Mouse (Mus musculus): ENCODE measurements around the gene Mink1. TPM values are rescaled to one million over a fixed set of nuclear protein-coding genes. Genes with fewer than 3 reads are reported as not detected.

Gene Mink1
- polyA plus RNA-seq, 1 experiment: 151 TPM

DNA sequence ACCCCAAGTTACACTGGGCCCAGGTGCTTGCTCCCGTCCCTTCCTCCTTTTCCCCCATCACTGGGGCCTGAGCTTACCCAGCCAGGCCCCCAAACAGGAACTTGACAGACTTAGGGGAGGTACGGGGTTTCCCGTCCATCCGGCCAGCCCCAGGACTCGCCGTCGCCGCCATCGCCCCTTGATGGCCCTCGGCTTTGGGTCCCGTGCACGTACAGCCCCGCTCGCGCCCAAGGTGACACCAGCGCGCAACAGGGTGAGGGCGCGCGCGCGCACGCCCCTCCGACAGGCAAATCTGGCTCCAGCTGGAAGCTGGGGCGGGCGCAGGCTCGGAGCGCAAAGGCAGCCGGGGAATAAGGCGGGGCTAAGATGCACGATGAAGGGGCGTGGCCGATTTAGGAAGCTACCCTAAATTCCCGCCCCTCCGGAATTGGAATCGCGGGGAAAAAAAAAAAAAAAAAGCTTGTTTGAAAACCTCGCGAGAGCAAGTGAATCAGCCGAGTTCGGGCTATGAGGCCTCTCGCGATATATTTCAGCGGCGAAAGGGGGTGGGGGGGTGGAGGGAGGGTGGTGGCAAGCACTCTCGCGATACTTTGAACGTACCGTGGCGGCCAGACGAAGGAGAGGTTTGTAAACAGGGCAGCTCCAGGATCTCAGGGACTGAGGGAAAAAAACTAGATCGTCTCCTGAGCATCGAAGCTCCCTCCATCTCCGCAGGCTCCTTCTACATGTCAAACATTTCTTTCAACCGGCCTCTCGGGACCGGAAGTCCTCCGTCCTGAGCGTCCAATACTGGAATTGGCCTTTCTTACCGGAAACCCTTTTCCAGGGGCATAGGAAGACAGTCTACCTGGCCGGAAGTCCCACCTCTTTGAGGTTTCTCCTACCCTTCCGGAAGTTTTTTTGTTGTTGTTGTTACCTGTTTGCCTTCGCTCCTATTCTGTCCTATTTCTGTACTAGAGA lies 84.3 kb downstream of the Mink1 start, which contains the start of the genes Rnf167 and Slc25a11:
Gene Rnf167, plus strand, starts transcription at position 545 of the 960 bp plus-strand sequence.
Gene Slc25a11, minus strand, starts transcription at position 789 of the 960 bp plus-strand sequence.
- H3K27ac ChIP-seq (ENCODE audit: control insufficient read depth, insufficient read depth, low read length): peak within 1 kb of the TSS; percentile 97
- TF ChIP-seq CTCF (IDR thresholded peaks at IDR 0.05; ENCODE audit: borderline replicate concordance, control insufficient read depth, extremely low read depth, insufficient read depth, low read length, poor library complexity) (peak; percentile 66; the same call in 1 of the 2 replicates), POLR2A (IDR thresholded peaks at IDR 0.05; ENCODE audit: control insufficient read depth, extremely low read depth, insufficient read depth, low read length, poor library complexity) (peak; percentile 91)
- peak; percentile 96 for DNase-seq
- peaks cover 33% of the 10 kb centered on the region for H3K36me3 ChIP-seq (ENCODE audit: control insufficient read depth, insufficient read depth, low read length)
- H3K27me3 ChIP-seq (ENCODE audit: control insufficient read depth, insufficient read depth, low read length): no peaks in the 10 kb centered on the region
- peak within 1 kb of the TSS; percentile 66 for H3K4me3 ChIP-seq (ENCODE audit: control insufficient read depth, insufficient read depth, low read length)
- under 1% methylated on average over 63 of the region's 63 CpGs for WGBS
- peaks cover 39% of the 10 kb centered on the region for H3K4me1 ChIP-seq (replicated peaks; ENCODE audit: control insufficient read depth, insufficient read depth, low read length)

- H3K27me3 ChIP-seq (ENCODE audit: control insufficient read depth, insufficient read depth, low read length): no peaks in the 10 kb centered on the region
- no peak for TF ChIP-seq CTCF (IDR thresholded peaks at IDR 0.05; ENCODE audit: borderline replicate concordance, control insufficient read depth, extremely low read depth, insufficient read depth, low read length, poor library complexity)
- no peak; the same call in 1 of the 2 replicates for TF ChIP-seq POLR2A (IDR thresholded peaks at IDR 0.05; ENCODE audit: control insufficient read depth, extremely low read depth, insufficient read depth, low read length, poor library complexity)
- peak; percentile 64 for DNase-seq
- H3K27ac ChIP-seq (ENCODE audit: control insufficient read depth, insufficient read depth, low read length): peak overlapping the region; percentile 97
- peak overlapping the region; percentile 66 for H3K4me3 ChIP-seq (ENCODE audit: control insufficient read depth, insufficient read depth, low read length)
- H3K36me3 ChIP-seq (ENCODE audit: control insufficient read depth, insufficient read depth, low read length): peaks cover 42% of the 10 kb centered on the region
- H3K4me1 ChIP-seq (replicated peaks; ENCODE audit: control insufficient read depth, insufficient read depth, low read length): peaks cover 41% of the 10 kb centered on the region
- whole genome bisulfite sequencing: 2% methylated on average over 28 of the region's 28 CpGs
Observed at GRCm38 (mm10) chr11:70647716-70648420, 85.2 kb downstream of the Mink1 start.

- peak; percentile 4 for DNase-seq
- H3K27ac ChIP-seq (ENCODE audit: control insufficient read depth, insufficient read depth, low read length): peak overlapping the region; percentile 20; the same call in 1 of the 2 replicates
- H3K4me3 ChIP-seq (ENCODE audit: control insufficient read depth, insufficient read depth, low read length): no peak overlapping the region
- TF ChIP-seq CTCF (IDR thresholded peaks at IDR 0.05; ENCODE audit: borderline replicate concordance, control insufficient read depth, extremely low read depth, insufficient read depth, low read length, poor library complexity) (no peak), POLR2A (IDR thresholded peaks at IDR 0.05; ENCODE audit: control insufficient read depth, extremely low read depth, insufficient read depth, low read length, poor library complexity) (no peak)
- WGBS: 9% methylated on average over 4 of the region's 4 CpGs
- peaks cover 44% of the 10 kb centered on the region for H3K36me3 ChIP-seq (ENCODE audit: control insufficient read depth, insufficient read depth, low read length)
- no peaks in the 10 kb centered on the region for H3K27me3 ChIP-seq (ENCODE audit: control insufficient read depth, insufficient read depth, low read length)
- peaks cover 41% of the 10 kb centered on the region for H3K4me1 ChIP-seq (replicated peaks; ENCODE audit: control insufficient read depth, insufficient read depth, low read length)
Observed at GRCm38 (mm10) chr11:70648512-70648911, 85.8 kb downstream of the Mink1 start.

DNA sequence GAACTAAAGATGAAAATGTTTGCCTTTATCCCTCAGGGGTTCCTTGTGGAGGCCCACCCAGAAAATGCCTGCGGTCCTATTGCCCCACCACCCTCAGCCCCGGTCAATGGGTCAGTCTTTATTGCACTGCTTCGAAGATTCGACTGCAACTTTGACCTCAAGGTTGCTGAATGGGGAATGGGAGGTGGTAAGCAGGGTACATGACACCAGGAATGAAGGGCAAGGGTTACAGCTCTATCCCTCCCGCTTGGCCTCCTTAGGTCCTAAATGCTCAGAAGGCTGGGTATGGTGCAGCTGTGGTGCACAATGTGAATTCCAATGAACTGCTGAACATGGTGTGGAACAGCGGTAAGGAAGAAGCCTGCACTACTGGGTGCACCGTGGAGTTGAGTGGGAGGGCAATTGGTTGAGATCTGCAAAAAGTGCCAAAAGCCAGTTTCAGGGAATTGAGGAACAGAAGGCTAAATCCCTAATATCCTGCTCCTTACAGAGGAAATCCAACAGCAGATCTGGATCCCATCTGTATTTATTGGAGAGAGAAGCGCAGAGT lies 86.6 kb downstream of the Mink1 start:
- TF ChIP-seq POLR2A (IDR thresholded peaks at IDR 0.05; ENCODE audit: control insufficient read depth, extremely low read depth, insufficient read depth, low read length, poor library complexity) (no peak), CTCF (IDR thresholded peaks at IDR 0.05; ENCODE audit: borderline replicate concordance, control insufficient read depth, extremely low read depth, insufficient read depth, low read length, poor library complexity) (no peak)
- DNase-seq: peak; percentile 18
- Histone ChIP-seq H3K4me3 (ENCODE audit: control insufficient read depth, insufficient read depth, low read length) (peak overlapping the region; percentile 12; the same call in 1 of the 2 replicates), H3K27me3 (ENCODE audit: control insufficient read depth, insufficient read depth, low read length) (no peaks in the 10 kb centered on the region), H3K4me1 (replicated peaks; ENCODE audit: control insufficient read depth, insufficient read depth, low read length) (peaks cover 41% of the 10 kb centered on the region), H3K27ac (ENCODE audit: control insufficient read depth, insufficient read depth, low read length) (peak overlapping the region; percentile 58), H3K36me3 (ENCODE audit: control insufficient read depth, insufficient read depth, low read length) (peaks cover 44% of the 10 kb centered on the region)
- 84% methylated on average over 8 of the region's 8 CpGs for WGBS

DNA sequence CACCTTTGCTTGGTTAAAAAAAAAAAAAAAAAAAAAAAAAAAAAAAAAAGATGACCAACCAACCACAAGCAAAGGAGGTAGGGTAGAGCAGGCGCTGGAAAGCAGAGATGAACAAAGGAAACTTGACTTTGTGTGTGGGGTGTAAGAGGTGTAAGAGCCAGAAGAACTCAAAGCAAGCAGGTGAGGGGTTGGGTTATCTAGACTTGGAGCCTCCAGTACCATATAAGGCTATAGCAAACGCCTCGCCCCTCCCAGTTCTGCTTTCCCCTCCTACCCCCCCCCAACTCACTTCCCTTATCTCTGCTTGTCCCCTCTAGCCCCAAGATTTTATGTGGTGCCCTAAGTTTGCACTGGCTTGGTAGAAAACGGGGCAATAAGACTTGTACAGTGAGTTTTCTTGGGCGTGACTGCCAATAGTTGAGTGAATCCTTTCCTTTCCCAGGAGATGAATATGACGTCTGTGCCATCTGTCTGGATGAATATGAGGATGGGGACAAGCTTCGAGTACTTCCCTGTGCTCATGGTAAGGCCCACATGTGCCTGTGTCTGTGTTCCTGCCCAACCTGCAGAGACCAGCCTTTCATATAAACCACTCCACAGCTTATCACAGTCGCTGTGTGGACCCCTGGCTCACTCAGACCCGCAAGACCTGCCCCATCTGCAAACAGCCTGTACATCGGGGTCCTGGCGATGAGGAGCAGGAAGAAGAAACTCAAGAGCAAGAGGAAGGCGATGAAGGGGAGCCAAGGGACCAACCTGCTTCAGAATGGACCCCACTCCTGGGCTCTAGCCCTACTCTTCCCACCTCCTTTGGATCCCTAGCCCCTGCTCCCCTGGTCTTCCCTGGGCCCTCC lies 87.9 kb downstream of the Mink1 start:
- peak; percentile 45 for DNase-seq
- H3K27ac ChIP-seq (ENCODE audit: control insufficient read depth, insufficient read depth, low read length): peak overlapping the region; percentile 84
- WGBS: 44% methylated on average over 12 of the region's 12 CpGs

More for the DNA sequence above, 87.9 kb downstream of the Mink1 start:
- TF ChIP-seq POLR2A (IDR thresholded peaks at IDR 0.05; ENCODE audit: control insufficient read depth, extremely low read depth, insufficient read depth, low read length, poor library complexity) (no peak), CTCF (IDR thresholded peaks at IDR 0.05; ENCODE audit: borderline replicate concordance, control insufficient read depth, extremely low read depth, insufficient read depth, low read length, poor library complexity) (no peak)
- Histone ChIP-seq H3K27me3 (ENCODE audit: control insufficient read depth, insufficient read depth, low read length) (no peaks in the 10 kb centered on the region), H3K4me1 (replicated peaks; ENCODE audit: control insufficient read depth, insufficient read depth, low read length) (peaks cover 36% of the 10 kb centered on the region), H3K36me3 (ENCODE audit: control insufficient read depth, insufficient read depth, low read length) (peaks cover 44% of the 10 kb centered on the region), H3K4me3 (ENCODE audit: control insufficient read depth, insufficient read depth, low read length) (peak overlapping the region; percentile 34)

All from thymus, adult 2 months (tissue).